Mouse (Mus musculus) heart, postnatal 0 days (tissue): ENCODE measurements around the gene Fcamr.

Experiments
- CTCF ChIP-seq: IDR thresholded peaks from 2 replicates; pipeline ENCODE4 v1.5.1; 2016; ENCODE audit warnings: antibody characterized with exemption, control low read depth, low read depth
- EP300 ChIP-seq: IDR thresholded peaks from 2 replicates; pipeline ENCODE4 v1.6.1; 2016; ENCODE audit warnings: antibody characterized with exemption, low read depth

DNA sequence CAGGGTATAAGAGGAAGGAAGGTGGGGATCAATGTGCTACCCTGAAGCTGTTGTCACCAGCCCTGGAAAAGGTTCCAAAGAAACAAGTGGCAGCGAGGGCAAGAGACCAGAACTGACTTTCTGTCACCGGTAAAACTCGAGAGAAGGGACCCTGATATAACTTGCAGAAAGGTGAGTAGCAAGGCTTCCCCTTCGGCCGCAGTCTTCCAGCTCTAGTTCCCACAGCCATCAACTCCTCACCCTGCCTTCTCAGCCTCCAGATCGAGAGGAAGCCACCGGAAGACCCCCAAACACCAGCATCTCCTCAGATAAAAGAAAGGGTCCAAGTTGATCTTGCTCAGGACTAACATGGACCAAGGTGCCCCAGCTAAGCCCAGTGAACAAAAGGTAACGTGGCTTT lies at the start of gene Fcamr:
- TF ChIP-seq CTCF (no peak), EP300 (no peak)
